Mouse (Mus musculus): ENCODE data around the gene Exoc6.

The Exoc6 gene

DNA sequence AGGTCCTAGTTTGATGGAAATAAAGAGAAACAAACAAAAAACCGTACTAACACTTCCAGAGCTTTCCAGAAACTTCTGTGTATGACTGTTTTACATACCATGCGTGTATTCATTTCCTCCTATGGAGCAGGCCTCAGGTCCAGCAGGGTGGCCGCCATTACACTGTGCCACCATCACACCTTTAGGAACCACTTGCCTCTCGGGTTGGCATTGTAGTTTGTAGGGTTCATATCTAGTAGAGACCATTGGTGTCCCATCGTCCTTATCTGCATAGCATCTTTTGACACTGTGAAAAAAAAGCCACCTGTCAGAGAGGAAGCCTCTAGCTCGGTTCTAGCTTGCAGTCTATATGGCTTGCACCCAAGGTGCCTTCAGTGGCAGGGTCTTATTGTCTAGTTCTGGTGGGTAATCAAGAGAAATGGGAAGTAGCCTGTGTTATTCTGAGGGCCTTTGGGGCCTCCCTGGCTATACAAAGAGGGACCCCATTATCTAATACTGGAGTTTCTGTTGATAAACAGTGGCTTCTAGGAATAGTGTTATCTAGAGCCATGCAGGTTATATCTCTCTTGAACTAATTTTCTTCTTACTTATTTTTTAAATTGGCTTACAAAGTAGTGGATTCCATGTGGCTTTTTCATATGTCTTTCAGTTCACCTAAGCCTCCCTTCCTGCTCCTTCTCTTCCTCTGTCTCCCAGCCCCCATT lies 5.8 kb downstream of the Exoc6 start:
- ChIA-PET CTCF (no interaction called here), POLR2A (interaction anchor here in 1 of 4 experiments (0.6 to 1.6 kb wide), 3 partner anchors 16 to 215 kb away, joined by 3 read pairs; no protein-coding TSS in a partner anchor)

DNA sequence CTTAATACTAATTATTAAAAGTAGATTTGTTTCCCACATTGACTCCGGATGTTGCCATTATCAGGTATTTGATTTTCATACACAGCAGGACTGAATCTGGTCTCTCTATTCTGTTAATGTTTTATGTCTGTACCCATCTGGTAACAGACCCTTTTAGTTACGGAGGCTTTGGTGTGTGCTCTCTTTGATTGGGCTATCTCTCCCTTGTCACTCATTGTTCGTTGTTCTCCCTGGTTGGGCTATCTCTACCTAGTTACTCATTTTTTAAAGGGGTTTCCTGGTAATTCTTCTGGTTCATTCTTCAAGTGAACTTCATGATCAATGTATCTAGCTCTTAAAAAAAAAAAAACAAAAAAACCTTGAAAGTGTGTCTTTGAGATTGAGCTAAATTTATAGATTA lies 7.7 kb downstream of the Exoc6 start:
- ChIA-PET CTCF (no interaction called here), POLR2A (interaction anchor here in 2 of 4 experiments (1.0 to 1.5 kb wide), 2 partner anchors 8 kb away, joined by 3 read pairs; partner anchors contain the start of gene Exoc6 (in 1 of the 2))

DNA sequence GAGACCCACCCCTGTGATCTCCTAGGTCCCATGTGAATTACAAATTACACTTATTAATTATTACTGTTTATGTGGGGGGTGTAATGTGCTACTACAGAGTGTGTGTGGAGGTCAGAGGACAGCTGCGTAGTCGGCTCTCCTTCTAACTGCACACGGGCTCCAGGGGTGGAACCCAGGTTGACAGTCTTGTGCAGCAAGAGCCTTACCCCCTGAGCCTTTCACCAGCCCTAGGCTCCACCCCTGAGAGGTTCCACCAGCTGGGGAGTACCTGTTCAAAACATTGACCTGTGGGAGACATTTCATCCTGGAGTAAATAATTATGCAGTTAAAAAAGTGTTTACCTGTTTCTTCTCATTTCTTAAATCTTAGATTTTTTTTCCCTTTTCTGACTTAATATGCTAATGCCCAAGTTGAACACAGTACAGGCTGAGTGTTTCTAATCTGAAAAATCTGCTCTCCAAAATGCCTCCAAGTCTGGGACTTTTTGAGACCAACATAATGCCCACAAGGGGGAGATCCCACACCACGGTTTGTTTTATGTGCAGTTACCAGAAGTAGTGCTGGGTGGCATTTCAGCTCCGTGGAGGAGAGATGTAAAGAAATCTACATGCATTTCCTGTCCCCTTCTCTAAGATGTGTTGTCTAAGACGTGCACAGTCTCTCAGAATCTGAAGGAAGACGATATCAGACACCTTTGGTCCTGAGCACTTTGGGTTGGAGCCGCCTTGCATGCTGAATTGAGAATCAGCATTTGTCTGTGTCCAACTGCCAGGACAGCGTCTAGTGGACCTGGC lies 9.3 kb downstream of the Exoc6 start:
- CTCF ChIA-PET, result interaction anchor here (0.5 to 1.8 kb wide), 15 partner anchors 10 to 793 kb away, joined by 3 to 9 read pairs (median 3); partner anchors contain the start of gene Exoc6 (in 1 of the 4)
- POLR2A ChIA-PET, result interaction anchor here in 2 of 4 experiments (0.7 to 1.5 kb wide), 3 partner anchors 10 to 16 kb away, joined by 3 read pairs; partner anchors contain the start of gene Exoc6 (in 1 of the 2)

DNA sequence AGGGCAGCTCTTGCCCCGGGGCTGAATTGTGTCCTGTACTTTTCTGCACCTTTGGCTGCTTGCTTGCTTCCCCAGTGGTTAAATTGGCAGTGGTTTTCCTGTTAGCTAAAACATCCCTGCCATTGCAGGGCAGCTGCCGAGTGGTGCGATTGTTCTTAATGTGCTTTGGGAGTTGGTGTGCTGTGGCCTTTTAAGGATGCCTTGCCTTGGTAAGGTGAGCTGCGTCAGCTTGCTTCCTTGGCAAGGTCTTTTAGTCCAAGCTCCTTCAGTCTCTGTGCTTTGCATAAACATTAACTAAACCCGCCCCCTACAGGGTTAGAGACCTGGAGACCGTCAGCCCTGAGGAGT lies 9.8 kb downstream of the Exoc6 start:
- ChIA-PET POLR2A (interaction anchor here in 1 of 4 experiments (0.7 kb wide), 1 partner anchor 16 kb away, joined by 3 read pairs; no protein-coding TSS in a partner anchor), CTCF (interaction anchor here (0.5 to 1.8 kb wide), 16 partner anchors 10 to 792 kb away, joined by 3 to 9 read pairs (median 3); partner anchors contain the start of gene Exoc6 (in 1 of the 4))

DNA sequence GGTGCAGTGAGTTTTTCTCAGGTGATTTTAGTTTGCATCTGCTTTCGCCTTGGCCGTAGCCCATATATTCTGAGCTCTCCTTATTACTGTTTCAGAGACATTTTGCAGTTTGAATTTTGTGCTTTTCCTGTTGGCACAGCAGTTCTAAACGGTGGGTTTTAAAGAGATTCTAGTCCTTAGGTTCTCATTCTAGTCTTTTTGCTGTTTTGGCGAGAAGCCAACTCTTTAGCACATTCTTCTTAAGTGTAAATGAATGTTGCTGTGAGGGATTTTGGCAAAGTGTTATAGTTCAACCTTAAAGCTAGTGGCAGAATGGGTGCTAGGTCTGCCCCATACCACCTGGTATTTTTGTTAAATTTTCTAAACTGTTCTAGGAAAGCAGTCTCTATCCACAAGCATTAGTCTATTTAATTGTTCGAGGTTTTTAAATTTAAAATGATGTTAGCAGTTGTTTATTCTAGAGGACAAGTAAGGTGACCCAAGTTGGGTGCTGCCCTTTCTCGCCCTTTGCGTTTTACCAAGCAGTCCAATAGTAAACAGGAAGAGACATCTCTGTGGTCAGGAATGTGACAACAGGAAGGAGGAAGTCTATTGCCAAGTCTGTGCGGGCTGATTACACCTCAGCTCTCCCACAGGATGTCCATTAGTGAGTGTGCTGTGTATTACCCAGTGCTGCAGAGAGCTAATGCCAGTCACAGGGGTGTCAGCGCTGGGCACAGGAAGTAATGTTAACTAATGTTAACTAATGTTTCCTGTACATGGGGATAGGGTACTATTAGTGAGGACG lies 11.1 kb downstream of the Exoc6 start:
- ChIA-PET CTCF (interaction anchor here in 2 of 4 experiments (0.7 to 1.5 kb wide), 2 partner anchors 143 to 166 kb away, joined by 3 to 4 read pairs; no protein-coding TSS in a partner anchor), POLR2A (interaction anchor here in 1 of 4 experiments (1.0 kb wide), 1 partner anchor 677 kb away, joined by 3 read pairs; no protein-coding TSS in a partner anchor)

DNA sequence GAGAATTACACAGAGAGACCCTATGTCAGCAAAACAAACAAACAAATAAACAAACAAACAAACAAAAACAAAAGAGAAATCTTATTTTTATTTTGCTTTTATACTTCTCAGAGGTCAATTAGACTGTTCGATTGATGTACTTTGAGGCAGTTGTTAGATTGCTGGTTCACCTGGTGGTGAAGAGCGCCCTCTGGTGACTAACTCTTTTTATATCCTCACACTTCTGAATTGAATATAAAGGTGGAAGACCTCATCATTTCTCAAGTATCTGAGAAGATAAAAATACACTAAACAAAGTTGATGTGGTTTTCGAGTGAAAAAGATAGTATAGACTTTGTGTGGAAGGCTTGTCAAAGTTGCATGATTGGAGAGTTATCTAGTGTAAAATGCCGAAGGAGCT lies 13.5 kb downstream of the Exoc6 start:
- ChIA-PET CTCF (interaction anchor here (0.5 to 2.9 kb wide), 21 partner anchors 11 to 1149 kb away, joined by 3 to 11 read pairs (median 4); no protein-coding TSS in a partner anchor), POLR2A (interaction anchor here in 2 of 4 experiments (0.6 kb wide), 2 partner anchors 46 to 148 kb away, joined by 3 to 4 read pairs; no protein-coding TSS in a partner anchor)

DNA sequence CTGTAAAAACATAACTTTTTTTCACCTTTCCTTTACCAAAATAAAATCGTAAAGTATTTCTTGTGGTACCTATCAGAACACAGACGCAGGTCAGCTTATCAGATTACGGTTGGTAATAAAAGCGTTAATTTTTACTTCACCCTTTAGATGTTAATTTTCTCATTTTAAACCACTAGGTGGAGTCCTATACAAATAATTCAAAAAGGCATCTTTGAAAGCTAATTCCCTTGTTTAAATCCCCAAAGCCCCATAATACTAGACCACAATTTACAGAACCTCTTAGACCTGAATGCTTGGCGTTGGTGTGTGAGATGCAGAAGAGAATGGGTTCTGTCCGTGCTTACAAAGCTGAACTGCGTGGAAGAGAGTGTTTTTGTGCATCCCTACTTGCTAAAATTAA lies 15.6 kb downstream of the Exoc6 start:
- CTCF ChIA-PET, result interaction anchor here in 2 of 4 experiments (1.0 to 2.9 kb wide), 3 partner anchors 36 to 56 kb away, joined by 3 to 11 read pairs (median 4); no protein-coding TSS in a partner anchor
- POLR2A ChIA-PET, result no interaction called here

DNA sequence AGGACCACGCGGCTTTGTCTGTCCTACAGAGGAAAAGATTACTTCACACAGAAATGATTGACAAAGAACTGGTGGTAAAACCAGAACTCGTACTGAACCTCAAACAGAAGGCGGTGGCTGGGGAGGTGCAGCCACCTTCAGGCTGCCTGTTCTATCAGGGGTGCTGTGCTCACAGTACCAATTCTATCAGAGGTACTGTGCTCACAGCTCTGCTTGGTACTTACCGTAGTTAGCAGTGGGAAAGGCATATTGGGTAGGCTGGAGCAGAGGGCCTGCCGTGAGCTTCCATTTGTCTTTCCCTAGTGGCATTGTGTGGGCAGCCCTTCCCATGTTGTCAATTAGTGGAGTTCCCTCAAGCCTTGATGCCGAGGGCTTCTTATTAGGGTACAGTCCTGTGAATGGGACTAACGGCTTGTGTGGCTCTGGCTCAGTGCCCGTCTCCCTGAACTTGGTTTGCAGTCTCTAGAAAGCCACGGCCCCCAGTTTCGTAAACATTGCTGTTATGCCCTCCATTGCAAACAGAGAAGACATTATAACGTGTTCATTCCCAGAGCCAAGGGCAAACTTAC lies 19.1 kb downstream of the Exoc6 start:
- ChIA-PET POLR2A (interaction anchor here in 3 of 4 experiments (0.5 to 1.5 kb wide), 3 partner anchors 11 to 421 kb away, joined by 3 to 5 read pairs (median 3); no protein-coding TSS in a partner anchor), CTCF (interaction anchor here in 2 of 4 experiments (0.7 to 1.5 kb wide), 2 partner anchors 33 to 34 kb away, joined by 3 to 5 read pairs; no protein-coding TSS in a partner anchor)

DNA sequence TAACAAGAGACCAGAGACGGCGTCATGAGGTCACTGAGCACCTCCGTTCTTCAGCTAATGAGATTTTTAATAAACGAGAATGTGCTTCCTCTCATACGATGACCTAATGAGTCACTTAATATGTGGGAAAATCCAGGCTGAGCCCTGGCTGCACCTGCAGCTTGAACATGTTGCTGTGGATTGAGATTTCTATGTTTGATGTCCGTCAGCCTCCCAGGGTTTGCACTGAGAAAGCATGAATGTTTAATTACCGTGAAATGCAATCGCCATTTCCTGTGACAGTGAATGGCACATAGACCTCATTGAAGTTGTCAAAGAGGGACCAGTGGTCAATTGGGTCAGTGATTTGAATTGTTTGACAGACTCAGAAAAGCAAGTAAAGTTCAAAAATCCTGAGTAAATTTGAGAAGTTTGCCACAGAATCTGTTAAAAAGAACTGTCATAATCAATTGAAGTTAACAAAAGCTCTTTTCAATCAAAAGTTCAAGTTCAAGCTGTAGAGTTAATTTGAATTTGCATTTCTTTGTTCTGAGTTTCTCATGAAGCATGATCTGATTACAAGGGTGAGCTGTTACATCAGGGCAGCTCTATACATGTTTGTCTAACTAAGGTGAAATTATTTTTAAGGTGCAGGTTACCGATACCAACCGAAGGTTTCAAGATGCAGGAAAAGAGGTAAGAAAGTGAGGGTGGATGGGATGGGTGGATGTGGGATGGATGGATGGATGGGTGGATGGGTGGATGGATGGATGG lies 20.9 kb downstream of the Exoc6 start:
- ChIA-PET POLR2A (interaction anchor here in 1 of 4 experiments (1.0 to 1.1 kb wide), 3 partner anchors 22 to 623 kb away, joined by 3 read pairs; no protein-coding TSS in a partner anchor), CTCF (interaction anchor here in 1 of 4 experiments (0.8 kb wide), 1 partner anchor 395 kb away, joined by 4 read pairs; no protein-coding TSS in a partner anchor)

DNA sequence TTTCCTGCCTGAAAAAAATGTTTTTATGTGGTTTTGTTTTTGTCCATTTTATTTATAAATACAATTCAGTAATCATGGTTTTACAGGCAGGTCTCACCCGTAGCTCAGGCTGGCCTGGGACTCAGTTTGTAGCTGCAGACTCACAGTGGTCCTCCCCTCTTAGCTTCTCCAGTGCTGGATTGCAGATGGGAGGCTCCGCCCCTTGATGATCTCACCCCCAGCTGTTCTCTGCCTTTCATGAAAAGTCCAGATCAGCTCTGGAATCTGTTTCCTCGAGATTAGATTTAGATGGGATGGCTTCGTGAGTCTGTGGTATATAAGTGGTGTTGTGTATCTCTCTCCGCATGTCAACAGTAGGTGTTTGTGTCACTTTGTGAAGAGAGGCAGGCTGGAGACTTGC lies 24.6 kb downstream of the Exoc6 start:
- ChIA-PET POLR2A (interaction anchor here in 1 of 4 experiments (0.6 kb wide), 1 partner anchor 337 kb away, joined by 3 read pairs; no protein-coding TSS in a partner anchor), CTCF (interaction anchor here (0.9 to 1.8 kb wide), 8 partner anchors 10 to 65 kb away, joined by 3 to 8 read pairs (median 4); no protein-coding TSS in a partner anchor)

DNA sequence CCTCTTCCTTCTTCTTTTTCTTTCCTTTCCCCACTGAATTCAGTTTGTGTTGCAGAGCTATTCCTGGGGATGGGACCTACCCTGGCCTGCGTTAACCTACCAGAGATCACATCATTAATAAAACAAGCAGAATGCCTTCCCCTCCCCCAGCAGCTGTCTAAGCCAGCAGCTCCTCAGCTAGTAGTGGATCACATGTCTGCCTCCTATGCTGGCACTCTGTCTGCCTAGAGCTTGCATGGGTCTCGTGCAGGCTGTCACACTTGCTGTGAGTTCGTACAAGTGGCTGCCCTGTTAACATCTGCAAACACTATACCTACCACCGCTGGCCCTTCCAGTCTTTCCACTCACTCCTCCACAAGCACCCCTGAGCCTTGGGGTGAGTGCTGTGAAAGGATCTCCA lies 29.4 kb downstream of the Exoc6 start:
- ChIA-PET POLR2A (interaction anchor here in 2 of 4 experiments (1.2 to 1.7 kb wide), 2 partner anchors 9 to 10 kb away, joined by 3 to 5 read pairs; no protein-coding TSS in a partner anchor), CTCF (interaction anchor here in 1 of 4 experiments (0.6 kb wide), 1 partner anchor 672 kb away, joined by 7 read pairs; no protein-coding TSS in a partner anchor)

DNA sequence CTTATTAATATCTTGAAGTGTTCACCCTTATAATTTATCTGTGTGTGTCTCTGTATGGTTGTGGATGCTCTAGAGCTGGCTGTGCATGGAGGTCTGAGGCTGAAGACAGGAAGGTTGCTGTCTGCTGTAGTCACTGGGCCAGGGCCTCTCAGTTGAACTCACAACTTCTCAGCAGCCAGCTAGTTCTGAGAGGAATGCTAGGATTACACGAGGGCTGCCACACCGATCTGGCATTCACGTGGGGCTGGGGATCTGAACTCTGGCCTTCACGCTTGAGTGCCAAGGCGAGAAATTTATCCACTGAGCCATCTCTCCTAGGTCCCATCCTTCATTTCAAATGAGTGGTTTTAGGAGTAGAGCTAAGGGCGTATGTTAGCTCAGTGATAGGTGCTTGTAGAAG lies 30.2 kb downstream of the Exoc6 start:
- ChIA-PET CTCF (interaction anchor here in 1 of 4 experiments (0.6 kb wide), 1 partner anchor 366 kb away, joined by 7 read pairs; no protein-coding TSS in a partner anchor), POLR2A (interaction anchor here in 2 of 4 experiments (1.2 to 1.7 kb wide), 2 partner anchors 10 kb away, joined by 3 to 5 read pairs; no protein-coding TSS in a partner anchor)

DNA sequence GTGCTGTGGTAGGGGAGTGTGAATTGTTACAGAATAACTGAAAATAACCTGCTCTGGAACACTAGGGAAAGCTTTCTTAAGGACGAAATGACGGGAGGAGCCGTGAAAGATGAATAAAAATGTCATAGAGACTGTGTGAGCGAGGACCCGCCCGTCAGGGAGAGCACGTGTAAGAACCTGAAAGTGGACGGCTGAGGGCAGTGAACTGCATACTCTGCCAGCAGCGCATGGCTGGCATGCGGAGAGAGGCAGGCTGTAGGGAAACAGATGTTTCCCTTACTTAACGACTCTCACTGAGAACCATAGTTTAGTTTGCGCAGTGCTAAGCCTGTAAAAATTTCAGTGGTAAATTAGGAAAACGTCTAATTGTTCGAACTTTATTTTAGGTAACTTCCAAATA lies 35.0 kb downstream of the Exoc6 start:
- ChIA-PET CTCF (no interaction called here), POLR2A (no interaction called here)

DNA sequence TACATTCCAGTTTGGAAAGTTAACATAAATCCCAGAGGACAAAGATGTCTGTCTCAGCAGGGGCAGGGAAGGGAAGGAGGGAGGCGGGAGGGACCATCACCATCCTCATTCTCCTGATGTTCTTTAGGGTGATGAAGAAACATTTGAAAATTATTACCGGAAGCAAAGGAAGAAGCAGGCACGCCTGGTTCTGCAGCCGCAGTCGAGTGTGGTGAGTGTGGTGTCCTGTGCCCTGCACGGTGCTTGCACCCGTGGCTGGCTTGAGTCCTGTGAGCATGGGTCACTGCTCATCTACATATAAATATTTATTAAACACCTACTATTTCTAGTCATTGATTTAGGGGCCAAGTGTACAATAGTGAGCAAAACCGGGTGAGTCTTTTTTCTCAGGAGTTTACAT lies 35.5 kb downstream of the Exoc6 start:
- ChIA-PET CTCF (no interaction called here), POLR2A (no interaction called here)

DNA sequence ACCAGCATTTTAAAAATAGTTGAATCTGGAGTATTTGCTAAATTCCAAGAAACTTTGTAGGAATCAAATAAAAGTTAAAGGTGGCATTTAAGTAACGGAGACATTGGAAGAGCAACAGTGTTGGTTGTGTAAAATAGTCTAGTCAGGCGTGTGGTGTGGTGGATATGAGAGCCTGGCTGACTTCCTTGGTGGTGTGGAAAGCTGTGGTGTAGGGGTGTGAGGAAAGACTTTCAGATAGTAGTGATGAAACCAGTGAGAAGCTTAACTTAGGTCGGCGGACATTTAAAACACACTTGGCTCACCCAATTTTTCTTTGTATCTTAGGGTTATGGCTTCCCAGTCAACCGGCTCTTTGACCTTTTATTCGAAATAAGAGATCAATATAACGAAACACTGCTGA lies 40.3 kb downstream of the Exoc6 start:
- POLR2A ChIA-PET, result no interaction called here
- CTCF ChIA-PET, result interaction anchor here in 2 of 4 experiments (0.9 to 1.5 kb wide), 3 partner anchors 12 to 27 kb away, joined by 3 to 4 read pairs (median 4); no protein-coding TSS in a partner anchor

DNA sequence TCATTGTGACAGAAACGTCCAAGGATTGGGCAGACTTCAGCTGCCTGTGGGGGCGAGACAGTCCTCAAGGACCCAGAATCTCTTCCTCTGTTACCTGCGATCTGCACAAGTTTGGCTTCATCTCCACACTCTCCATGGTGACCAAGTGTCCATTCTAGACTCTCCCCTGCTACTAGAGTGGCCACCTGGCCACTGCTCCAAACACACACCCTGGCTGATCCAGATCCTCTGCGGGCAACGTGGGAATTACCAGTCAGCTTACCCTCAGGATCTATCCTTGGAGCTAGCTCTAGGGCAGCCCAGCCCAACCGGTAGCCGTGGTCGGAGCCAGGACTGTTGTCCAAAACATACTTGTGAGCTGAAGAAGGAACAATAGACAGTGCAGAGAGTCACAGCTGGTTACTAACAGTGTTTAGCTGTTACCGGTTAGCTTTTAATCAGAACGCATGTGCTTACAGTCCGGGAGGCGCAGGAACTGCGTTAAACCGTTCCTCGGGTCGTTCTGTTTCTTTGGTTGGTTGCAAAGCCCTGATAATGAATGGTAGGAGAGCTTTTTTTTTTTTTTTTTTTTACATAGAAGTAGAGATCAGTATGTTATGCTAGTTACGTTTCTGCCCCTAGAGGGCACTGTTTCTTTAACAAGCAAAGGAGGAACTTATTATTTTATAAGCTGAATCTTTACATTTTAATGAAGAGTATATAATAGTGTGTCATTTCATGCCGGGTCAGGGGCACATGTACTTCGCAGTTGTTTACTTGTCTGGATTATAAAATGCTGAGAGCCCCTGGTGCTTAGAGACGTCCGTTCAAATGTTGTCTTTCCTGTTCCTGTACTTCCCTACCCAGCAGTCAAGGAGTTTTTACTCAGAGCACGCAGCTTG lies 52.0 kb downstream of the Exoc6 start:
- CTCF ChIA-PET, result interaction anchor here (0.5 to 2.6 kb wide), 136 partner anchors 8 to 1832 kb away, joined by 3 to 22 read pairs (median 4); partner anchors contain the start of gene Cyp26a1 (in 2 of the 4)
- POLR2A ChIA-PET, result interaction anchor here (0.6 to 1.6 kb wide), 12 partner anchors 8 to 954 kb away, joined by 3 to 11 read pairs (median 3); partner anchors contain the start of genes Cyp26a1 (in 1 of the 4) and Hhex (in 1 of the 4)

Measured in embryonic stem cell, embryonic (primary cell).